Mouse (Mus musculus): ENCODE data around the gene Znfx1.

GRCm38 (mm10) chr2:167064601-167065295 lies 1.9 kb upstream of the Znfx1 start:
- no peak for TF ChIP-seq CTCF (IDR thresholded peaks at IDR 0.05; ENCODE audit: low read depth)
- TF ChIP-seq EP300 (IDR thresholded peaks at IDR 0.05; ENCODE audit: low read depth), result no peak
